In genomic region chr3:61582927-61583326, GRCm38 (mm10) we compare ENCODE assay signal across 29 mouse cellular contexts.
DNase-seq lines count a peak whose midpoint lies in the region; ATAC-seq lines count a peak whose summit lies in the region.
"Had no signal": no experiment of that assay in that cellular context is flagged by ENCODE, and none has a peak within 500 bp of the region (broad histone marks: within the 10 kb centered on the region; RNA-seq: fewer than 3 reads in every experiment).

No protein-coding gene starts in this region.

- intact Hi-C loops in left cerebral cortex, postnatal 10 days (cut with DNase I), result no loop called here

- 0 out of 2 replicates have a peak, but pooled peaks have one; percentile 34 for ATAC-seq in hindbrain, embryonic 15.5 days (ENCODE audit: low FRiP score, low read depth)
- no peak for ATAC-seq in hindbrain, embryonic 13.5 days (ENCODE audit: low FRiP score)
- no peak for ATAC-seq in erythroid progenitor cell, adult 5-6 weeks (replicated peaks; ENCODE audit: low FRiP score, poor library complexity, severe bottlenecking)

- H3K27ac ChIP-seq in hindbrain, embryonic 15.5 days (replicated peaks), result no peak overlapping the region; the same call in 1 of the 2 replicates
- H3K27ac ChIP-seq in hindbrain, embryonic 13.5 days, result no peak overlapping the region
- H3K27ac ChIP-seq: embryonic facial prominence, embryonic 12.5 days; forebrain, embryonic 13.5 days; gastrocnemius, adult 2 months; hindbrain, embryonic 12.5 days; kidney, embryonic 15.5 days; limb, embryonic 12.5 days; liver, embryonic 15.5 days; midbrain, embryonic 10.5 days had no signal

- no peaks in the 10 kb centered on the region for H3K27me3 ChIP-seq in hindbrain, embryonic 15.5 days
- H3K27me3 ChIP-seq in hindbrain, embryonic 13.5 days, result no peaks in the 10 kb centered on the region
- H3K27me3 ChIP-seq: embryonic facial prominence, embryonic 12.5 days; forebrain, embryonic 13.5 days; hindbrain, embryonic 12.5 days; kidney, embryonic 15.5 days; limb, embryonic 12.5 days; liver, embryonic 15.5 days had no signal

- no peaks in the 10 kb centered on the region for H3K4me1 ChIP-seq in hindbrain, embryonic 15.5 days (replicated peaks)
- H3K4me1 ChIP-seq in hindbrain, embryonic 13.5 days (replicated peaks), result 0 out of 2 replicates have a peak, but pooled peaks cover 2% of the 10 kb centered on the region
- H3K4me1 ChIP-seq: embryonic facial prominence, embryonic 12.5 days; forebrain, embryonic 13.5 days; hindbrain, embryonic 12.5 days; kidney, embryonic 15.5 days; limb, embryonic 12.5 days; liver, embryonic 15.5 days; midbrain, embryonic 10.5 days had no signal

- no peak overlapping the region for H3K4me3 ChIP-seq in hindbrain, embryonic 15.5 days
- no peak overlapping the region for H3K4me3 ChIP-seq in hindbrain, embryonic 13.5 days
- H3K4me3 ChIP-seq: embryonic facial prominence, embryonic 12.5 days; erythroblast, embryonic 14.5 days; forebrain, embryonic 13.5 days; gastrocnemius, adult 2 months; hindbrain, embryonic 12.5 days; kidney, embryonic 15.5 days; limb, embryonic 12.5 days; liver, embryonic 15.5 days; midbrain, embryonic 10.5 days had no signal

- peak; percentile 2 for DNase-seq in left cerebral cortex, adult 11 months (ENCODE audit: low spot score)
- no peak for DNase-seq in left cerebral cortex, postnatal 10 days (ENCODE audit: extremely low spot score in 1 of 2, low spot score in 2 of 2)
- peak; percentile 3 for DNase-seq in right cerebral cortex, adult 18-20 months
- no peak for DNase-seq in right cerebral cortex, postnatal 25 days
- DNase-seq: adrenal gland, postnatal 25 days; B cell, adult 2 months; cerebellum, adult 8-10 months; cerebellum, postnatal 36 days; gastrocnemius, adult 2 months; gastrocnemius, postnatal 36 days; heart, adult 18-20 months; heart, postnatal 36 days; kidney, adult 18-20 months; kidney, postnatal 25 days; lung, embryonic 14.5 days; lung, postnatal 14 days; thymus, postnatal 4 days had no signal

- WGBS in hindbrain, embryonic 15.5 days, result 82% methylated on average over 2 of the region's 2 CpGs
- 89% methylated on average over 2 of the region's 2 CpGs for WGBS in hindbrain, embryonic 13.5 days

- H3K9me3 ChIP-seq in hindbrain, embryonic 15.5 days, result no peaks in the 10 kb centered on the region
- H3K9me3 ChIP-seq in hindbrain, embryonic 13.5 days, result no peaks in the 10 kb centered on the region
- H3K9me3 ChIP-seq: embryonic facial prominence, embryonic 12.5 days; forebrain, embryonic 13.5 days; hindbrain, embryonic 12.5 days; kidney, embryonic 15.5 days; limb, embryonic 12.5 days; liver, embryonic 15.5 days; midbrain, embryonic 10.5 days had no signal

- no peak overlapping the region for H3K4me2 ChIP-seq in hindbrain, embryonic 15.5 days
- H3K4me2 ChIP-seq in hindbrain, embryonic 13.5 days, result no peak overlapping the region
- H3K4me2 ChIP-seq: embryonic facial prominence, embryonic 12.5 days; forebrain, embryonic 13.5 days; heart, embryonic 11.5 days; hindbrain, embryonic 12.5 days; kidney, embryonic 15.5 days; limb, embryonic 12.5 days; liver, embryonic 15.5 days; lung, embryonic 14.5 days had no signal

- H3K36me3 ChIP-seq in hindbrain, embryonic 15.5 days, result no peaks in the 10 kb centered on the region
- no peaks in the 10 kb centered on the region for H3K36me3 ChIP-seq in hindbrain, embryonic 13.5 days
- H3K36me3 ChIP-seq: embryonic facial prominence, embryonic 12.5 days; hindbrain, embryonic 12.5 days; kidney, embryonic 15.5 days; limb, embryonic 12.5 days; liver, embryonic 15.5 days; midbrain, embryonic 10.5 days had no signal

- H3K9ac ChIP-seq in hindbrain, embryonic 15.5 days, result no peak overlapping the region
- H3K9ac ChIP-seq in hindbrain, embryonic 13.5 days, result no peak overlapping the region
- H3K9ac ChIP-seq: embryonic facial prominence, embryonic 12.5 days; forebrain, embryonic 13.5 days; hindbrain, embryonic 12.5 days; kidney, embryonic 15.5 days; limb, embryonic 12.5 days; liver, embryonic 15.5 days; lung, embryonic 14.5 days had no signal

Comparison
In these comparisons a context has a peak if more than half of its experiments do, and no peak if none do; other contexts are left out.
1. DNase-seq: peak in left cerebral cortex, adult 11 months (single experiment) and right cerebral cortex, adult 18-20 months (single experiment); none in left cerebral cortex, postnatal 10 days (0 of 2) and right cerebral cortex, postnatal 25 days (single experiment).